Mouse (Mus musculus): ENCODE data around the gene Lmbr1. TPM values are rescaled to one million over a fixed set of nuclear protein-coding genes. Genes with fewer than 3 reads are reported as not detected.

The Lmbr1 gene
- polyA plus RNA-seq (2015; fragmentation: Nextera tagmentation; extraction: Ambion mirVana), result 38.9 and 40.5 TPM in 2 replicates

DNA sequence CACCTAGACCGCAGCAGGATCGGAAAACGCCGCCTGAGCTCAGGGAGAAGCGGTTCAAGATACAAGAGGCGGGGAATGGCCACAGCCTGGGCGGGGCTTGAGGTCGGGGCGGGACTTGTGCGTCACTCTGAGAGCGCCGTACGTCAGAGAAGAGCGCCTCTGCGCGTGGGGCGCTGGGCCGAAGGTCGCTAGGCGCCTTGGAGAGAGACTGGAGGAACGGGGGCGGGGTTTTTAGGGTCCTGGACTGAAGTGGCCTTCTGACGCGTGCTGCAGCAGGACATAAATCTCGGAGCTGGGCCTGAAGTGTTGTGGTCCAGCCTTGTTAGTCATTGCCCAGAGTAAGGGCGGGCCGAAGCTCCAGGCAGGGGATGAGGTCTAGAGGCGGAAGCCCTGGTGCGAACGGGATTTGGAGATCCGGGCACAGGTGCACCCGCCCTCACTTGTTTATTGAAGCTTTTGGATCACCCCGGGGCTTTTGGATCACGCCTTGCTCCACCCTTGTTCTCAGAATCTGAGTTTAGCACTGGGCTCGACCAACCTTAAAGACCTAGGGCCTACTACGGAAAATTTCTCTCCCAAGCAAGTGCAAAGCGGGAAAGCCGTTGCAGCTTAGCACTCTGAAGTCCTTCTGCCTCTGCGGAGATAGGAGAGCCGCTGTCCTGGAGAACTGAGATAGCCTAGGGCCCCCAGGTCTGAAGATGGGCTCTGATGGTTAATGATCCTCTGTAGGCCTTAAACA, at the start of gene Lmbr1:
TSS of gene Lmbr1 (minus strand) at position 93 of the 739 bp plus-strand sequence.

DNA sequence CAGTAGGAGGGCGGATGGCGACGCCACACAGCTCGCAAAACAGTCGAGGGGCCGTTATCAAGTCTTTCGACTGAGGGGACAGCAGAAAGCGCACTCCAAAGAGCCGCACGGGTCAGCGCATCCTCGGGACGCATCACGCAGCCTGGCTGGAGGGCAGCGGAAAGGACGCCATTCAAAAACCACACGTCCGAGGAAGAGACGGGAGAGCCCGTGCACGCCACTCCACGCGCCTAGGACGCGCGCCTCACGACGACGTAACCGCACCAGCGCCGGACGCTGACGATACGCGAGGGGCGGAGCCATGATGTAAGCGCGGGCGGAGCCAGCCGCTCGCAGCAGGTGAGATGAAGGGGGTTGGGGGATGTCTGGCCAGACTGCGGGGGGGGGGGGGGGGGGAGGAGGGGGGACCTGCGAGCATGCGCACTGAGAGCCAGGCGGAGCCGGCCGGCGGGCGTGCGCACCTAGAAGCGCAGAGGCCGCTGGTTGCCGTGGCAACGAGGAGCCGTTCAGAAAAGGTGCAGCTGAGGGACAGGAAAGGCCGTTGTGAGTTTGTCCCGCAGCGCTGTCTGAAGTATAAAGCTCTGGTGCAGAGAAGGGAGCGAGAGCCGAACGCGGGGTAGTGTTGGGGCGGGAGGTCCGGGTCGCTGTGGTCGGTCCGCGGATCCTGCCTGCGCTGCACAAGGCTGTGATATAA, 182.5 kb downstream of the Lmbr1 start, which contains the start of gene Rnf32:
TSS of gene Rnf32 (plus strand) at position 423 of the 694 bp plus-strand sequence.

Small RNA genes within 50 kb of the gene (microRNA-seq; reads per million reads assigned to microRNA genes)
- not detected for gene Gm23801

Other genes with a start within 250 kb of the Lmbr1 start
- gene Rnf32, start 182.4 kb downstream of the Lmbr1 start, polyA plus RNA-seq (2015; fragmentation: Nextera tagmentation; extraction: Ambion mirVana), result 12.5 and 15.2 TPM in 2 replicates
- 13.3 and 13.6 TPM in 2 replicates for gene Nom1, start 56.3 kb upstream of the Lmbr1 start, polyA plus RNA-seq (2015; fragmentation: Nextera tagmentation; extraction: Ambion mirVana)
- 1.4 and 1.7 TPM in 2 replicates for gene Mnx1, start 100.1 kb upstream of the Lmbr1 start, polyA plus RNA-seq (2015; fragmentation: Nextera tagmentation; extraction: Ambion mirVana)
- 29.5 and 29.9 TPM in 2 replicates for gene Ube3c, start 190.9 kb upstream of the Lmbr1 start, polyA plus RNA-seq (2015; fragmentation: Nextera tagmentation; extraction: Ambion mirVana)